Mouse (Mus musculus) heart, adult 2 months (tissue): ENCODE measurements at regions not wholly inside any gene's neighbourhood (a gene's known extent, or its start where the extent isn't known, plus 50 kb on each side); places are given as distances from the start of the nearest gene placed in this dataset.

Experiments used
- CTCF ChIP-seq: fragments of 200-600 bp; IDR thresholded peaks from 2 replicates; pipeline ENCODE4 v1.8.1; 2022; ENCODE audit warnings: antibody characterized with exemption, mild to moderate bottlenecking, moderate library complexity
- POLR2A ChIP-seq: fragments of 200-500 bp; IDR thresholded peaks from 2 replicates; pipeline ENCODE4 v1.6.1; 2011; ENCODE audit warnings: mild to moderate bottlenecking, low read depth, low read length, control low read depth; ENCODE audit not compliant: insufficient read depth

DNA sequence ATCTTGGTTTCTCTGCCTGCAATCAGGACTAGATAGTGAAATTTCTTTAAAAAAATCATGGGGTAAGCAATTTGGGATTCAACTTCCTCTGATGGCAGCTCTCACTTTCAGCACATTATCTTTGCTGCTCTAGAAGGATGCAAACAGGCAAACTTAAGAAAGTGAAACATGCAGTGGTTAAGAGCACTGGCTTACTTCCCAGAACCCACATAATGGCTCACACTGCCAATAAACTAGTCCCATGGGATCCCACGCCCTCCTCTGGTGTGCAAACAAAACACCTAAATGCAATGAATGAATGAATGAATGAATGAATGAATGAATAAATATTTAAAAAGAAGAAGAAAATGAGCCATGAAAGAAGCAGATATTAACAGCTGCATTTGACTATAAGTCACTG lies 356.1 kb upstream of the Kif2a start:
- no peak for TF ChIP-seq CTCF
- TF ChIP-seq POLR2A = no peak
